Mouse (Mus musculus) retina, adult 2 months (tissue): Measurements from ENCODE around the gene Espl1.
A peak's percentile ranks its signal among the peaks of the same experiment; 100 is the strongest.

ENCODE experiments used
- DNase-seq: peaks from one replicate; pipeline ENCODE4 v3.0.0-alpha.2; 2012; ENCODE audit warnings: low read depth, low spot score

Espl1 gene

GRCm38 (mm10) chr15:102273982-102274716 is 21.9 kb upstream of the Espl1 start:
- no peak for DNase-seq

- DNase-seq: no peak
These were observed 17.4 kb upstream of the Espl1 start for GRCm38 (mm10) chr15:102278726-102279091.

DNA sequence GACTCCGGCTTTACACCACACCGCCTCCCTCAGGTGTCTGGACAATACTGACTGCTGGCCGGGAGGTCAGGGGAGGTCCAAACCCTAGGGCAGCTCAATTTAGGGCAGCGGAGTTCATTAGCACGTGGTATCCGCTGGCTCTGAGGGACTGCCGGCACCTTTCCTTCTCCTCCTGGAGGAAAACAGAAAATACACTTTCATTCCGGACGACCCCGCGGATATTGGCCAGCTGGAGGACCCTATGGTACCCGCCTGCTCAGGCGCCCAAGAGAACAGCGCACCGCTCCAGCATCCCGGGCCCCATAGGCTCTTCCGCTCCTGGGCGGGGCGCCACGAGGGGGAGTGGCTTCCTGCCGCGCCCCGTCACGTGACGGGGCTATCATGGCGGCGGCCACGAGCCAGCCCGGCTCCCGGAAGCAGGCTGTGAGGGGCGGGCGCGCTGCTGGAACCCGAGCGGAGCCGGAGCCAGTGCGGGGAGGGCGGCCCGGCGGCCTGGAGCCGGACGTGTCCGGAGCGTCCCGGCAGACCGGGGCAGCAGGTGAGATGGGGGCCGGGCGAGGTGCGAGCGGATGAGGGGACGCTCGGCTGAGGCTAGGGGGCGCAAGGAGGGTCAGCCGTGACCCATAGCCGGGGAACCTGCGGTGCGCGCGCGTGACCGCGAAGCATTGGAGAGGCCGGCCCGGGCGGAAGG is 16.8 kb upstream of the Espl1 start, which contains the start of gene Mfsd5:
Gene Mfsd5 (plus strand): TSS at position 363 of the 691 bp plus-strand sequence.
- DNase-seq: peak; percentile 74

DNA sequence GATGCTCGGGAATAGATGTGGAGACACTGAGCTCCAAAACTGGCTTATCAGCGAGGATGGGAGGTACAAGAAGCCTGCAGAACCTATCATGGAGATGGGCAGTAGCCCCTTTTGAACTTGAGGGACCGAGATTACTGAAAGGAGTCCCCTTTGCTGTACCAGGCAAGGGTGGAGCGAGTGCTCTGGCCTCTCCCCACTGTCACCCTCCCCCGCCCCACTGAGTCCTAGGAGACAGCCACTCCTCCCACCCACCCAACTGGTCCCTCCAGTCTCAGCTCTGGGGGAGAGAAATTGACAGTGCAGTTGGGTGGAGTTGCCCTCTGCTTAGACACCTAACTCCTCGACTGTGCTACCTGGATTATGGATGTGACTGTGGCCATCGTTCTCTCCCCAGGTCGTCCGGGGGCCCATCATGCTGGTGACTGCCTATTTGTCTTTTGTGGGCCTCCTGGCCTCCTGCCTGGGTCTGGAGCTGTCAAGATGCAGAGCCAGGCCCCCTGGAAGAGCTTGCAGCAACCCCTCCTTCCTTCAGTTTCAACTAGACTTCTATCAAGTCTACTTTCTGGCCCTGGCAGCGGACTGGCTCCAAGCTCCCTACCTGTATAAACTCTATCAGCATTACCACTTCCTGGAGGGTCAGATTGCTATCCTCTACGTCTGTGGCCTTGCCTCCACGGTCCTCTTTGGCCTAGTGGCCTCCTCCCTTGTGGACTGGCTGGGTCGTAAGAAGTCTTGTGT is 16.1 kb upstream of the Espl1 start:
- DNase-seq: no peak

GRCm38 (mm10) chr15:102280623-102281022 is 15.4 kb upstream of the Espl1 start:
- no peak for DNase-seq

DNA sequence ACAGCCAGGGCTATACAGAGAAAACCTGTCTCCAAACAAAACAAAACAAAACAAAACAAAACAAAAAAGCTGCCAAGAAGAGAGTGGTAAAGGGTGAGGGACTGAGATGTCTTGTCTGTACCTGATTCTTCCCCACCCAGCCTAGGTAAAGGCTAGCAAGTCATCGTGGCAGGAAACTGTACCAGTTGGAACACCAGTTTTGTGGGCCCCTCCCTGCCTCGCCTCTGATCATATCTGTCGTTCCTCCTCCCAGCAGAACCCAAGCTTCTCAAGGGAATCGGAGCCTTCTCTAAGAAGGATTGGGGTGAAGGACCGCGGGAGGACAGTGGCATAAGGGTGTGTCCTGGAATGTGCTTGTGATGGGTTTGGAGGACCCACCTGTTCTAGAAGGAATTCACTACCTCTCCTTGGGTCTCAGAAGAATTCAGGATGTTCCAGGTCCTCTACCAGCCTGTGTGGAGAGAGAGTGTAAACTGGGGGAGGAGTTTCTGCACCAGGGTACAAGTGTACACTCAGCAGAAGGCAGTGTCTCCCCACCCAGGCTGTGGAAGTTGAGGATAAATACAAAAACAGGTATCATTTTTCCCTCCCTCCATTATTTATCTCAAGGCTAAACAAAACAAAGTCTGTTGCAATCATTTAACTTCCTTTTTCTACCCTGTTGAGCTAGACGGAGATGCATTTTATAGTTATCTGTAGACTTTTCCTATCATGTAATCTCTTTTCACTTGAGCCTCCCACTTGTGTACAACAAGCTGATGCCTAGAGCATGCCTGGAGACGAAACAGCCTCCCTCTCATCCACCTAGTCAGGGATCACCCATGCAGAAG is 13.4 kb upstream of the Espl1 start:
- no peak for DNase-seq

GRCm38 (mm10) chr15:102283648-102284047 is 12.4 kb upstream of the Espl1 start:
- DNase-seq: no peak

- no peak for DNase-seq
These were observed 8.7 kb upstream of the Espl1 start for GRCm38 (mm10) chr15:102287395-102287794.

DNA sequence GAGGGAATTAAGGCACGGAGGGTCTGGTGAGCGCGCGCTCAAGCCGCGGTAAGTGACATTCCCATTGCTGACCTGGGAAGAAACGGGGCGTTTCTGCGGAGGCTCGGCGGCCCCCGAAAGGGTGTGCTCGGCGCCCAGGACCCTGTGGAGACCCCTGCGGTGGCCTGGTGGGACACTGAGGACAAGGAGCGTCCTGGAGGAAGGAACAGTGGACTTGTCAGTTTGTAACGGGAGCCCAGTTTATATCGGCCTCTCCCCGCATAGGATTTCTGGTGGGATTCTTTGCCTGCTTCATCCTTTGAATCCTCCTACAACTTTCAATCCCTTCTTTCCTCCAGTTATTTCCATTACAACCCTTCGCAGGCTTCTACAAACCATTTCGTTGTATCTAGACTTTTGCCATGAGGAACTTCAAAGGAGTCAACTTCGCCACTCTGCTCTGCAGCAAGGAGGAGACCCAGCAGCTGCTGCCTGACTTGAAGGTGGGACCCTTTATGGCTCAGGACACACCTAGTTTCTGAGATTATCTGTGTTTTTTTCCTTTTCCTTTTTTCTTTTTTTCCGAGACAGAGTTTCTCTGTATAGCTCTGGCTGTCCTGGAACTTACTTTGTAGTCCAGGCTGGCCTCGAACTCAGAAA is 421 bp downstream of the Espl1 start:
- no peak for DNase-seq

DNA sequence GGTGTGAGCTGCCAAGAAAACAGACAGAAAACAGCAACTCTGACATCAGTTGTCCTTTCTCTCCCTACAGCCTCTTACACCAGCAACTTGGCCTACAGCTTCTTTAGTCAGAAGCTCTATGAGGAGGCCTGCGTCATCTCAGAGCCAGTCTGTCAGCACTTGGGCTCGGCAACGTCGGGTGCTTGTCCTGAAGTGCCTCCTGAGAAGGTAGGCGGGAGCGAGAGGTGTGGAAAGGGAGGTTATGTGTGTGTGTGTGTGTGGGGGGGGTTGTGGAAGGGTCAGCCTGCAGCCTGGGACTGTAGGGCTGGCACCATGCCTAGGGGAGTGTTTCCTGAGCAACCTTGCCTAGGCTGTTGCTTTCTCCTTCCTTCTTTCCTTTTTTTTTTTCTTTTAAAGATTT is 6.5 kb downstream of the Espl1 start:
- no peak for DNase-seq

DNA sequence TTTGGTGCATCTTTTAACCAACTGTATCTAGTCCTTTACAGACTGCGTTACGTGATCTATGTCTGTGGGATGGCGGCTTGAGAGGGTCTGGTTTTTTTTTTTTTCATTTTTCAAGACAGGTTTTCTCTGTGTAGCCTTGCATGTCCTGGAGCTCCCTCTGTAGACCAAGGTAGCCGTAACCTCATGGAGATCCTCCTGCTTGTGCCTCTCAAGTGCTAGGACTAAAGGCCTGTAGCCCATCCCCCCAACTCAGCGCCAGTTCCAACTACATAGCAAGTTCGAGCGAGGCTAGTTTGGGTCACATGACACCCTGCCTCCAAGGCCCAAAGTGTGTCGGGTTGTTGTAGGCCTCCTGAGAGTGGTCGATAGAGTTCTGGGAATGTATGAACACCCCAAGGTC is 12.7 kb downstream of the Espl1 start:
- no peak for DNase-seq

- DNase-seq: no peak
These were observed 14.2 kb downstream of the Espl1 start for GRCm38 (mm10) chr15:102310074-102310845.

- DNase-seq: no peak
These were observed 15.4 kb downstream of the Espl1 start for GRCm38 (mm10) chr15:102311489-102311888.

GRCm38 (mm10) chr15:102315292-102315691 is 19.2 kb downstream of the Espl1 start:
- no peak for DNase-seq

GRCm38 (mm10) chr15:102316263-102316662 is 20.2 kb downstream of the Espl1 start:
- no peak for DNase-seq

DNA sequence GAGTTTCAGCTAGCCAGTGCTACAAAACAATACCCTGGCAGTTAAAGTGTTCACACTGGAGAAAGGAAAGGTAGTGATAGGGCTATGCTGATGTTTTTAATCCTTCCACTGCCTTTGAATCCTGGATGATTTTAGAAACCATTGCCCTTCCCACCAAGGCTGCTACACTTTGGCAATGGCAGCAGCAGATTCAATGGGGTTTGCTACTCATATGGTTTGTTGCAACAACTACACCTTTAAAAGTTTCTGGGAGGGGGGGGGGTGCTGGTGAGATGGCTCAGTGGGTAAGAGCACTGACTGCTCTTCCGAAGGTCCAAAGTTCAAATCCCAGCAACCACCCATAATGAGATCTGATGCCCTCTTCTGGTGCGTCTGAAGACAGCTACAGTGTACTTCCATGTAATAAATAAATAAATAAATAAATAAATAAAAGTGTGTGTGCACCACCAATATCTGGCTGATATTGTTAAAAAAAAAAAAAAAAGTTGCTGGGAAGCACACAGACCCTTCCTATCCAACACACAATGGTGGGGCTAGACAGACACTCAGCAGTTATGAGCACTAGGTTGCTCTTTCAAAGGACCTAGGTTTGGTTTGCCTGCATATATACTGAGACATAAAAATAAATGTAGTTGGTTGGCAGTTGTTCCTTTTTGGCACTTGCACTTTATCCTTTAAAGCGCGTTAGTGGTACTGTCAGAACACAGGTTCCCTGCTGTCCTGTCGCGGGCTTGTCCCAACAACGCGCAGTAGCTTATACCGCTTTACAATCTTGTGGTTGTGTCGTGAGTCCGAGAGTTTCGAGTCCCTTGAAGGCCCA is 28.8 kb downstream of the Espl1 start:
- no peak for DNase-seq

- DNase-seq: peak; percentile 68
These were observed 30.0 kb downstream of the Espl1 start, which contains the start of gene Pfdn5 for GRCm38 (mm10) chr15:102326022-102326576. Gene Pfdn5 (plus strand): TSS chr15:102326116.

GRCm38 (mm10) chr15:102326892-102327291 is 30.8 kb downstream of the Espl1 start:
- DNase-seq: no peak

GRCm38 (mm10) chr15:102331610-102332015 is 35.5 kb downstream of the Espl1 start, which contains the start of gene Myg1:
Gene Myg1 (plus strand): TSS chr15:102331709.
- DNase-seq: peak; percentile 77
